Mouse (Mus musculus): Measurements from ENCODE around the gene Hinfp.

Hinfp gene

GRCm38 (mm10) chr9:44332918-44333638 lies 27.6 kb upstream of the Hinfp start:
- DNase-seq (ENCODE audit: low read depth, low spot score): peak; percentile 83

- peak; percentile 78 for DNase-seq (ENCODE audit: low read depth, low spot score)
Measured at GRCm38 (mm10) chr9:44330736-44331135, 25.3 kb upstream of the Hinfp start.

- DNase-seq (ENCODE audit: low read depth, low spot score): peak; percentile 24
Measured at GRCm38 (mm10) chr9:44327926-44328325, 22.5 kb upstream of the Hinfp start.

GRCm38 (mm10) chr9:44327064-44327711 lies 21.7 kb upstream of the Hinfp start:
- DNase-seq (ENCODE audit: low read depth, low spot score): no peak

GRCm38 (mm10) chr9:44326371-44327063 lies 21.0 kb upstream of the Hinfp start:
- DNase-seq (ENCODE audit: low read depth, low spot score): peak; percentile 92

- peak; percentile 68 for DNase-seq (ENCODE audit: low read depth, low spot score)
Measured at GRCm38 (mm10) chr9:44325768-44326370, 20.4 kb upstream of the Hinfp start, which contains the start of gene Dpagt1. Gene Dpagt1, plus strand, starts transcription at chr9:44326019.

- peak; percentile 66 for DNase-seq (ENCODE audit: low read depth, low spot score)
Measured at GRCm38 (mm10) chr9:44325032-44325767, 19.7 kb upstream of the Hinfp start.

- DNase-seq (ENCODE audit: low read depth, low spot score): peak; percentile 89
Measured at GRCm38 (mm10) chr9:44324147-44324546, 18.7 kb upstream of the Hinfp start.

- peak; percentile 34 for DNase-seq (ENCODE audit: low read depth, low spot score)
Measured at GRCm38 (mm10) chr9:44323656-44324055, 18.2 kb upstream of the Hinfp start.

- no peak for DNase-seq (ENCODE audit: low read depth, low spot score)
Measured at GRCm38 (mm10) chr9:44320799-44321133, 15.3 kb upstream of the Hinfp start.

GRCm38 (mm10) chr9:44319887-44320798 lies 14.7 kb upstream of the Hinfp start, which contains the start of gene C2cd2l:
Gene C2cd2l, minus strand, starts transcription at chr9:44320285.
- peak; percentile 93 for DNase-seq (ENCODE audit: low read depth, low spot score)

GRCm38 (mm10) chr9:44319105-44319886 lies 13.8 kb upstream of the Hinfp start:
- peak; percentile 63 for DNase-seq (ENCODE audit: low read depth, low spot score)

- DNase-seq (ENCODE audit: low read depth, low spot score): no peak
Measured at GRCm38 (mm10) chr9:44318826-44319095, 13.3 kb upstream of the Hinfp start.

GRCm38 (mm10) chr9:44318076-44318825 lies 12.8 kb upstream of the Hinfp start:
- DNase-seq (ENCODE audit: low read depth, low spot score): no peak

GRCm38 (mm10) chr9:44317452-44317851 lies 12.0 kb upstream of the Hinfp start:
- no peak for DNase-seq (ENCODE audit: low read depth, low spot score)

GRCm38 (mm10) chr9:44314910-44315309 lies 9.4 kb upstream of the Hinfp start:
- no peak for DNase-seq (ENCODE audit: low read depth, low spot score)

GRCm38 (mm10) chr9:44314257-44314547 lies 8.7 kb upstream of the Hinfp start:
- no peak for DNase-seq (ENCODE audit: low read depth, low spot score)

- DNase-seq (ENCODE audit: low read depth, low spot score): no peak
Measured at GRCm38 (mm10) chr9:44313476-44314256, 8.2 kb upstream of the Hinfp start.
